Mouse (Mus musculus): ENCODE results near the gene Pappa.

The Pappa gene

DNA sequence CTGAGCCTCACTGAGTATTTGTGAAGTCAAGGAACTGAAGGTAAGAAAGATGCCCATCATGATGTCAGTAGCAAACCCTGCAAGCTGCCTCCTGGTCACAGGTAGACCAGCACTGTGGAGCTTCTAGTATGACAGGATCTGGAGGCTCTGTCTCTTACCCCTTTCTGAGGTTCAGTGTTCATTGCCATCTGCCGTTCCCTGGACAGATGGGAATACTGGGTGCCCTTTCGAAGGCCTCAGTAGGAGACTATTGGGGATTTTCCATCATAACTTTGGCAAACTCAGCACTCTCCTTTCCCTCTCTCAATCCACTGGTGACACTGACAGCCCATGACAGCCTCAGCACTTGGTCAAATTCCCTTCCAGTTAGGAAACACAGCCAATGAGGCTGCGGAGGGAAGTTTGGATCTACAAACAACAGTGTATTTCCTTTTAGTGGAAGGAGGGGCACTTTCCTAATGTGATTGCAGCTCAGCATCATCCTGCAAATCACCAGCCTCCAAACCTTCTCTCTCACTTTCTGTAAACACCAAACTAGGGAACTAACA lies 42.4 kb downstream of the Pappa start:
- DNase-seq (ENCODE audit: low spot score in 2 of 2), result no peak

DNA sequence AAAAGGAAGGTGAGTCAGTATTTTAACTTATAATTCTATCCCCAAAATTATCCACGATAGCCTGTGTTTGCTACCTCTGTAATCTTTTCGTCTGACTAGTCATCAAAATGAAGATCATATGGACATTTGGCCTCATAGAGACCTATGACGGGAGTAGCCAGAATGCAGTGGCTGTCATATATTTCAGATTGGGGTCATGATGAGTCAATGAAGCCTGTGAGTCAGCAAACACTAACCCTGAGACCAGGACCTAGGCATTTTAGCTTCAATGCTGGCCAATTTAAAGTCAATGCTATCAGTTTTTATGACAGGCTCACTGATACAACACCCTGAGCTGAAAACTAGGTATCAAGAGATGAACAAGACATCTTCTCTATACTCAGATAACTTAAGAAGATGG lies 50.5 kb downstream of the Pappa start:
- DNase-seq (ENCODE audit: low spot score in 2 of 2), result no peak

DNA sequence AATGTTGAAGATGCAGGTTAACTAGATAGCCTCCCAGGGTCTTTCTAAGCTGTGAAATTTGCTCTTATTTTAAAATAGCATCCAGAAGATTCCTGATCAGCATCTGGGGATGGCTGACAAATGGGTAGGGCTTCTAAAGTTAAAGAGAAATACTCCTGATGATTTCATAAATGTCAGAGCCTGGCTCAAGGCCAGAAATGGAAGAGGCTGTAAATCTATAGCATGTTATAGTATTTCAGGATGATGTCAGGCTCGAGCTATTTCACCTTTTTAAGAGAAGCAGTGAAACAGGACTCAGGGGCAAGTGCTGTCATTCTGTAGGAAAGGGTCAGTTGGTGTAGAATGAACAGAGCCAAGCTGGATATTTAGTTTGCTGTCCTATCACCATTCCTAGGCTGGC lies 54.2 kb downstream of the Pappa start:
- DNase-seq (ENCODE audit: low spot score in 2 of 2), result no peak

DNA sequence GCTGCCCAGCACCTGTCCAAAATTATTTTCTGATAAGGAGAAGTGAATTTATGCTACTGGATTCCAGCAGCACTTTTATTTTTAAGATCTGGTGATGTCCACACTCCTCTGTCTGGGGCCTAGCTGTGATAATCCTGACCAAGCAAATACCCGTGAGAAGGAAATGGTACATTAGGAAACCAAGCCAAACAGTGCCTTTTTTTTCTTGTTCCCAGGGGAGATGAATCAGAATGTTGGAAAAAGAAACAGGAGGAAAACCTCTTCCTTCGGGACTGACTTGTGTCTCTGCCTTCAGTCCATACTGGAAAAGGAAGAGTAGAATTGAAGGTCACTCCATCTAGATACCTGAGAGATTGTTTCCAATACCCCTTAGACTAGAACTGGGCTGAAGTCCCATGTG lies 63.3 kb downstream of the Pappa start:
- no peak for DNase-seq (ENCODE audit: low spot score in 2 of 2)

DNA sequence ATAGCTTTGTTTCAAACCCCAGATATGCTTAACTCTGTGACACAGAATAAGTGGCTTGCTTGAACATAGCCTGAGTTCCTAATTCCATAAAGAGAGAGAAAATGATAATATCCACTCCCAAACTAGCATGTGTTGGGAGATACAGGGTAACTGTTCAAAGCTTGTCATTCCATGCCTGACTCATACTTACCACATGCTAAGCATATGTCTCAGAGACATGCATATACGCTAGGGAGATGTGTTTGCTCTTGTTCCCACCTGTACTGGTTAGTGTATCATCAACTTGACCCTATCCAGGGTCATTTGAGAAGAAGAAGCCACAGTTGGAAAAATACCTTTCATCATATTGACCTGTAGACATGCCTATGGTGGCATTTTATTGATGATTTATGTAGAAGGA lies 63.7 kb downstream of the Pappa start:
- no peak for DNase-seq (ENCODE audit: low spot score in 2 of 2)

DNA sequence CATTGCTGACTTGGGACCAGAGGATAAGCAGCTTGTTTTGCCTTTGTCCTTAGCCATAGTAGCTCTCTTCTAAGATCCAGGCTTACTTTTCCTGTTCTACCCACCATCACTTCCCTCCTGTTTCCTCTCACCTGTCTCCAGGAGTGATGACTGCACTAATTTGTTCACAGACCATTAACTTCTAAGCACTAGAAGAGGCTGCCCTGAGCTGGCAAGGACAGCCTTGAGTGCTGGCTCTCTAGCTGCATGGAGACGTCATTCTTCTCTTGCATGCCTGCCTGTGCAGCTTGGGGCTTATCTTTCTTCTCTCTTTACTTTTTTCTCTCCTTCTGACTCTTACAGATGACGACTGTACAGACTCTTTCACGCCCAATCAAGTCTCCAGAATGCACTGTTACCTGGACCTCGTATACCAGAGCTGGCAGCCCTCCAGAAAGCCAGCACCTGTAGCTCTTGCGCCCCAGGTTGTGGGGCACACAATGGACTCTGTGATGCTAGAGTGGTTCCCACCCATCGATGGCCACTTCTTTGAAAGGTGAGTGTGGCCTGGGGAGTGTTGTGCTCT lies 65.0 kb downstream of the Pappa start:
- no peak for DNase-seq (ENCODE audit: low spot score in 2 of 2)

DNA sequence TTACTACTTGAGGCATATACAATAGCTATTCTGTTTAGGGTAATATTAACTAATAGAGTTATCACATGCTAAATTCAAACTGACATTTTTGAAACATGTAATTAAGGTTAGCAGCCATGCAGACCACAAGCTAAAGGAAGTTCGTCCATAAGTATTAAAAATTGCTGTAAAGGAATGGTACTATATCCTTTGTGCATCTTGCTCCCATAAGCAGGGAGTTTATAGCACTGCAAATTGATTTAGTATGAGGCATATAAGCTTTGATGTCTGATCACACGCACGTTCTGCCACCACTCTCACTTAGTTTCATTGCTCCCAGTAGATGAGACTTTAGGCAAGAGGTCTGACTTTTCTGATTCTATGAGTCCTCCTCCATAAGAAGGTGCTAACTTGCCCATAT lies 68.8 kb downstream of the Pappa start:
- DNase-seq (ENCODE audit: low spot score in 2 of 2), result no peak

DNA sequence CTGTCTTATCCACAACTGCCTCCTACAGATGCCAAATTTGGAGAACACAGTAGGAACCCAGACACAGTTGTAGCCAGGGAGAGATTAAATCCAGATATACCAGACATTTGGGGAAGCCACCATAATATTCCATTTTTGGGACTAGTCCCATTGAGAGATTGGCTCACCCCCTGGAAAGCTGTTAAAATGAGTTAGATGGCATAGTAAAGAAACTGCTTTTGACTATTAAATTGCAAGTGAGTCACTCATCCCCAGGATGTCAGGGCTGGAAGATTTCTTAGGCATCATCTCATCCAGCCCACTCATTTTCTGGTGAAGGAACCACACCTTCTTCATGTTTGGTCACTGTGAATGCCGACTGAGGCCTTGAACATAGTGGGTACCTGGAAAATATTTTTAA lies 72.0 kb downstream of the Pappa start:
- no peak for DNase-seq (ENCODE audit: low spot score in 2 of 2)

DNA sequence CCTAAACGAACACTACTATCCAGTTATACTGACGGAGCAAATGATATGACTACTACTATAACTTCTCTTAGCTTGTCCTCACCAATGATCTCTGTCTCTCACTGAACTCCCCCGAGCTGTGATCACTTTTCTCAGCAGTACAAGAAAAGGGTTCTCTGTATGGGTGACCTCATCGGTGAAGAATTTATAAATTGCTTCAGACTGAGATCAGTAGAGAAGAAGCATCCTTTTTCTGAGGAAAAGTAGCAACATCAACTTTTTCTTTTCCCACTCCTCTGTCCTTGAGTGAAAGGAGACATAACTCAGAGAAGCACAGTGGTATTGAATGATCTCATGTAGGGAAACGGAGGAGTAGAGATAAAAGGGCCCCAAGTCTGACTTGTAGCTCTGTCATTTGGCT lies 79.7 kb downstream of the Pappa start:
- DNase-seq (ENCODE audit: low spot score in 2 of 2), result no peak

DNA sequence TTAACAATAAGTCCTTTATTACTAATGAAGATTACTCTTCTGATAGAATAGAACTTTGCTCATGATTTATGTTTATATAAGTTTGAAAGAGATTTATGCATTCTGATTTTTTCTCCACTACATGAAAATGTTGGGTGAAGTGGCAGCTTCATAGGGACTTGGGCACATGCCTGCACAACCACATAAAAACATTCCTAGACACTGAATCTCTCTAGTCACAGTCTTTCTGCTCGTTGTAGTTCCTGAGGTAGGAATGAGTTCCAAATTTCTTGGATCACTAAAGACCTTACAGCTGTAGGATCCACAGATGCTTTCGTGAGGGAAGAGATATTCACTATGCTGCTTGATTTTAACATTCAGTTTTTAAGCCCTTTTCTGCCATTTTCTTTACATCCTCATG lies 81.5 kb downstream of the Pappa start:
- DNase-seq (ENCODE audit: low spot score in 2 of 2), result no peak

DNA sequence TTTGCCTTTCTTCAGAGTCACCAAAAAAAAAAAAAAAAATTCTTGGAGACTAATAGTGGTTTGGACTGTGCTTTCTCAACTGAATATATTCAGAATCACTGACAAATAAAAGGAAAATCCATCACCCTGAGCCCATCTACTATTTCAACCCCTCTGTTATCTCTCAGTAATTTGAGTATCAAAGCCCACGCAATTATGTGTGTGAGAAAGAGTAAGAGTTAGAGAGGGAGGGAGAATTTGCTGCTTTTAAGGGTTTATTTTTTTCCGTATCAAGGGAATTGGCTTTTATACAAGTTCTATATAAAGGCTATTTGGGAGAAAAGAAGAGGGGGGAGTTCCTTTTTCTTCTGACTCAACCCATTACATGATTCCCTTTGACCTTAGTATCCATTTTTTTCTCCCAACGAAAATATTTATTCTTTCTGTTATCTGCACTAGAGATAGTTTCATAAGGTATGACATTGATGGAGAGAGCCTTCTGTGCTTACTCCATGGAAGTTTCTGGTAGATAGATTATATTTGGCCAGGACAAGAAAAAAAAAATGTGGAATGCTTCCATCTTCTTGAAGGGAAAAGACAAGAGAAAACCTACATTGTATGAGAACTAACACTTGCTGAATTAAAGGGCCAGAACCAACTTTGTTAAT lies 85.5 kb downstream of the Pappa start:
- DNase-seq (ENCODE audit: low spot score in 2 of 2), result no peak

DNA sequence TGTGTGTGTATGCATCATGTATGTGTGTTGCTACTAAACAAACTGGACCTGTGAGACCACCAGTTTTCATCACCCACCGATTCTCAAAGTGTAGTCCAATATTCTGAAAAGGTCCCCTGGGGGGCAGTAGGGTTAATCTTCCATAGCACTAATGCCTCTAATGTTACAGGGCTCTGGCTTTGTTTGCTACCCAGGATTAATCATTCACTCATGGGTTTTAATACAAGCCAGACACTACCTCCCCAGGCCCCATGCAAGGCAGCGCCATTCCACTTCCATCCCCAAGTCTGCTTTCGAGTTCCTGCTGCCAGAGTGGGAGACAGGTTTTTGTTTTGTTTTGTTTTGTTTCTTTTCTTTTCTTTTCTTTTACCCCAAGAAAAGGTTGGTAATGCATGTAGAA lies 92.7 kb downstream of the Pappa start:
- no peak for DNase-seq (ENCODE audit: low spot score in 2 of 2)

DNA sequence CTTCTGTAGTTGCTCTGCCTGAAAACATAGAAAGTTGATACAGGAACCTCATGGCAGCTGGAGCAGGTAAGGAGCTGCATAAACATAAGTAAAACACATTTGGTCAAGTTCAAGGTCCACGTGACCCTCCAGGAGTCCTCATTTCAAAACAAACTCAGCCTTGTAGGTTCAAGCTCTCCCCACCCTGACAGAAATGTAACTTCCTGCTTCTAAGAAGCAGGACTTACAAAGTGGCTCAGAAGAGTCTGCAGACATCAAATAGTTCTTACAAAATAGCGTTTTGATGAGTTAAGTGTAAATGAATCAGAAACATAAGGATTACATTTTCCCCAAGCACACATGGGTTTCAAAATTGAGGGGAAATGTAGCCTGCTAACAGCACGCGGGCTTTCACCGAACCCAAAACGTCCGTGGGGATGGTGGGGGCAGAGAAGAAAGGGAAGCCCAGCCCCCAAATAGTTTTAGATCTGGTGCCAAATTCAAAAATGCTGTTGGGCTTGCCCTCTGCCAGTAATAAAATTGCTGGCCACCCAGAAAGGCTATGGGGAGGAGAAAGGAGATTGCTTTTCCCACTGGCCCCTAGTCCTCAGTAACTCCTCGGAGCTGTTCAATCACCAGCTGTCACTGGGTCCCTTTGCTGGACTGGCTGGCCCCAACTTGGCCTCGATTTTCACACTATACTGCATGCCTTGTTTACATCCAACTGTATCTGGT lies 93.8 kb downstream of the Pappa start:
- no peak for DNase-seq (ENCODE audit: low spot score in 2 of 2)

DNA sequence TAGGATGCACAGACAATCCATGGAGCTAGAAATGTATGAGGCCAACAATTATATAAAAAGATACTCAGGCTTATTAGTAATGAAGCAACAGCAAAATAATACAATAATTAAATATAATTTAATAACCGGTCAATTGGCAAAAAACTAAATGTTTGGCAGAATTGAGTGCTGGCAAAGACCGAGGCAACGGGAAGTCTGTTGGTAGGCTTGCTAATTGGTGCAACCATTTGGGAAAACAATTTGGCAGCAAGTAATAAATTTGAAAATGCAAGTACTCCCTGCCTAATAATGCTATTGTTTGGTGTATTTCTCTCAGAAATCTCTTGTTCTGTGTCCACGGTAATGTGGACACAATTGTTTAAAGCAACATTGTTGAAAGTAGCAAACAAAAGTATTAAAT lies 99.9 kb downstream of the Pappa start:
- DNase-seq (ENCODE audit: low spot score in 2 of 2), result no peak

DNA sequence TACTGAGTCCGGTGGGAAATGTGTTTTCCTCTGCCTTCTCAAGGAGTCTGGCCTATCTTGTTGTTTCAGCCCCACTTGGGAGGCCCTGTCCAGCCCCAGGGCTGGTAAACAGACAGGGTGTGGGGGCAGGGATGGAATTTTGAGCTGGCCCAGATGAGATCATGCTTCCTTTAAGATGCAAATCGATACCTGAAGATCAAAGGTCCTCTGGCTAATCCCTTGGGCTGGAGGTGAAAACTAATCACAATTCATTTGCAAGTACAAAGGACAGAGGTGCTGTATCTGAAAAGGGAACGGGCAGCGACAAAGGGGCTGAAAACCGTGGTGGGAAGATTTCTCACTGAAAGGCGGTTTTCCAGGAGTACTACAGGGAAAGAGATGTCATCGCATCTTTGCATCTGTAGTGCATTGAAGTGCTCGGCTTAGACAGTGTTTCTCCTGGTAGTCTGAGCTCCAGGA lies 114.6 kb downstream of the Pappa start:
- DNase-seq (ENCODE audit: low spot score in 2 of 2), result no peak

DNA sequence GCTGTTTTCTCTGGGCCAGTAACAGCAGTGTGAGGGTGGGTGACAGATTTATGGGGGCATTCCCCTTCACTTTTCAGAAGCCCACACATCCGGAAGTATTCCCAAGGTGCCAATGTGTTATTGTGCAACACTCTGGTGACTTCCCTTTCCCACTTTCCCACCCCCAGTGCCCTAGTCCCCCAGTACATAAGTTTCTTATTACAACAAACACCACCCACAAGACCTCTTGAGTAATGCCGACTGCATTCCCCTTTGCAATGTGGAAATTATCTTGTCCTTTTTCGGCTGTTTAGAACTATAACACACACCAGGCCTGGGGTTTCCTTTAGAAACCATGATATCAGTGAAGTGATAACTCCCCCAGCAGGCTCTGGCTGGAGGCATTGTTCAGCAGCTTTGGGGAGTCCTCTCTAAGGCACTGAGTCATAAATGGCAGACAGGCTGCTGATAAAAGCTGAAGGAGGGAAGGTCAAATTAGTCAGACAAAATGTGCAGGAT lies 118.5 kb downstream of the Pappa start:
- no peak for DNase-seq (ENCODE audit: low spot score in 2 of 2)

DNA sequence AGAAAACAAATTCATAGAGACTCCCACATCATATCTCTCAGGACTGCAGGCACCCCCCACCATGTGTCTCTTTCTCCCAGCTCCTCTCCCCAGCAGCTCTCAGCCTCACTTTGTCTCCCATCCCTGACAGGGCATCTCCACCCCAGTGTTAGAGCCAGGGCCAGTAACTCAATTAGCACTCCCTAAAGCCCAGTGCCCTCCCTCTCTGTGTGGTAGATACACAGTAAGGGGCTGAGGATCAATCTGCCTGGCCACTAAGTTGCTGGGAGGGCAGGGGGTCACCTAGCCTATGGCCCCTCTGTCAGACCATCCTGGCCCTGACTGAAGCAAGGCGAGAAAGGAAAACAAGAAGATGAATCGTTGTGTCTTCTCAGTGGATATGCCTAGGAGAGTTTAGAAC lies 119.3 kb downstream of the Pappa start:
- no peak for DNase-seq (ENCODE audit: low spot score in 2 of 2)

DNA sequence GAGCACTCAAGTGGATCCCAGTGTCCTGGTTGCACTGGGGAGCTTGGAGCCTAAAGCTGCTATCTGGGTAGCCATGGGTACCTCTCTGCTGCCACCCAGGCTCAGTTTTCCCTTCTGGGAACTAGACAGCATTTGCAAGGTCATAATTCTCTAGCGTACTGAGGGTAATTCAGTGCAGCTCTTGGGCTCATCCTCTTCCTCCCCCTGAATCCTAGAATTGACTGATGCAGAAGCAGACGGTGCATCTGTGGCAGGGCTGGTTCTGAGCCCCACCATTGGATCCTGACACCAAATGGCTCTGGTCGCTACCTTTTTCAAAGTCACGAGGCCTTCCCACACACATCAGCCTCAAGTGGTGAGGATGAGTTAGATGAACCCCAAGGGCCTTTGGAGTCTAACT lies 121.0 kb downstream of the Pappa start:
- DNase-seq (ENCODE audit: low spot score in 2 of 2), result no peak

DNA sequence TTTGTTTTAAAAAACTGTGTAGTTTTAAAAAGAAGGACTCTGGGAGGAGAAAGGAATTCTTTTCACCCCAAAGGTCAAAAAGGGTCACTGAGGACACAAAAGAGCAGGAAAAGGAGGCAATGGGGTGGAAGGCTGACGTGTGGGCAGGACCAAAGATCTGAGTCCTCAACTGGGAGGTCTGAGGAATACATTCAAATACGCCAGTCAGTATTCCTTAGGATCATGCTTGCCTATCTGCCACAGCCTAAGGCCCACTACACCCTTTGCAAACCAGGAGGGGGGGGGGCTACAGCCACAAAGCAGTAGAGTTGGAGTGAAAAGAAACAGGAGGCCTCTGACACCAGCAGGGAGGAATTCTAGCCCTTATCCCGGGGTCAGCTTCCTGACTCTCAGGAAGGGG lies 121.5 kb downstream of the Pappa start:
- no peak for DNase-seq (ENCODE audit: low spot score in 2 of 2)

DNA sequence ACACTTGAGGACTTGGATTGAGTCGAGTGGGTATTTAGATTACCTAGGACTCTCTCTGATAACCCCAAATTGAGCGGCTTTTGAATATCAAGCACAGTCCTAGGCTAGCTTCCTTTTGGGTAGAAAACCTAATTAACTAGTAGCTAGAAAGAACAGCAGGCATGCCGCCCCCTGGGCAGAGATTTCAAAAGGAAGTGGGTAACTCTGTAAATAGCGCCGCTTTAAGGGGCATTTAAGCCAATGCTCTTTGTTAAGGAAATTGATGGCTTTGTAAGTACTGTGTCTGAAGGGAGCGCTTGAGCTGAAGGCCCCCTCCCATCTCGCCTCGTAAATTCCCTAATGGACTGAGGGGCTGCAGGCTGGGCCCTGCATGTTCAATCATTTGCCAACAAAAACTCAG lies 128.2 kb downstream of the Pappa start:
- no peak for DNase-seq (ENCODE audit: low spot score in 2 of 2)

DNA sequence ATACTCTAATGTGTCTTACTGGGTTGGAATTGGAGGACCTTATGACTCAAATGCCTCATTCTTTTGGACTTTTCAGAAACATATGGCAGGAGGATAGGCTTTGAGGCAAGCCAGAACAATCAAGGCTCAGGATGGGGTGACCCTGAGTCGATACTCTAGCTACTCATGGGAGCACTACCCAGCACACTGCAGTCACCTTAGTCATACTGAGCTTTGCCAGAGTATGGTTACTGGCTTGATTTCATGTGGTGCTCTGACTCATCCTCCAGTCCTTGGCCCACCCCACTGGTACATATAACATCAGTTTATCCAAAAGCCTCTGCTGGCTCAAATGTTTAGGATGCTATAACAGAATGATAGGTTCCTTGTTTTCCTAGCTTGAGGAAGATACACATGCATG lies 130.1 kb downstream of the Pappa start:
- no peak for DNase-seq (ENCODE audit: low spot score in 2 of 2)

DNA sequence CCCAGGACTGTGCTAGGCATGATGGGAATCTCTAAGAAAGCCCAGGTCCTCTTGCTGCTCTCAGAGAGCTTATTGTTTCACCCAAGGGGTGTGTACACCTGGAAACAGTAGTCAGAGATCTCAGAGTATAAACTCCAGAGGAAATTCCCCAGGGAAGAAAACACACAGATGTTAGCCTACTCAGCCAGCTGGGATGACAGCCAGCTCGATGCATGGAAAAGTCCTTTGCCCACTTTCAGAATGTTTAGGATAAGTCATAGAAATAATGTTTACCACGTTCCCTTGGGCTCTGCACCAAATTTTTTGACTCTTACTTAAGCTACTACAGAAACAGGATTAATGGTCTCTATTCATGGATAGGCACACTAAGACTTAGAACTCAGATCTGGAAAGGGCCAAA lies 143.1 kb downstream of the Pappa start:
- DNase-seq (ENCODE audit: low spot score in 2 of 2), result no peak

DNA sequence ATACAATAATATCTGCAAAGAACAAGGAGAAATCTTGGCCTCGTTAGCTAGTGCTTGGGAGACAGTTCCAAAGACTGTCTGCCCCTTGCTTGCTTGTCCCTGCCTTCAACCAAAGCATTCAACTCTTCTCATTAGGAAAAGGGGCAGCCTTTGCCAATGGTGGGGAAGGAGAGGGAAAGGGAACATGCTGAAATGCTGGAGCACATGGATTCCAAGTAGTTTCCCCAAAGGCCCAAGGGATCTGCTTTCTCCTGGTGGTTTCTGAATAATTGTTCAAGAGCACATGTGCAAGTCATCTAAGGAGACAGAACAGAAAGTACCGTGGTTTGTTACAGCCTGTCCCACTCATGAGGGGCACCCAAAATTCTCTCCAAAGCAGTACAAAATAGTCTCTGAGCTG lies 146.0 kb downstream of the Pappa start:
- DNase-seq (ENCODE audit: low spot score in 2 of 2), result no peak
